Mouse (Mus musculus) ES-E14 (cell line): ENCODE results near the gene Mapkap1. TPM values are rescaled to one million over a fixed set of nuclear protein-coding genes. Genes with fewer than 3 reads are reported as not detected.

Source experiments
- DNase-seq: peaks from one replicate; pipeline ENCODE4 v3.0.0-alpha.2; 2013; ENCODE audit warnings: low read depth, low spot score
- H3K27ac ChIP-seq: 2 replicates; pipeline ENCODE4 v1.5.1; 2012; ENCODE audit warnings: low read depth, mild to moderate bottlenecking, low read length, moderate library complexity, mixed read lengths; ENCODE audit not compliant: poor library complexity, insufficient read depth, severe bottlenecking
- H3K36me3 ChIP-seq: 2 replicates; pipeline ENCODE4 v1.6.1; 2012; ENCODE audit warnings: mild to moderate bottlenecking, low read length, moderate library complexity, mixed read lengths; ENCODE audit not compliant: control insufficient read depth, poor library complexity, insufficient read depth, severe bottlenecking
- H3K4me1 ChIP-seq, 2 experiments: fragments of 150-350 bp in 1 of 2; sonication (generic) in 1 of 2; 2 replicates each; pipeline ENCODE4 v1.6.1; 2012; ENCODE audit warnings: low read length in 2 of 2, mild to moderate bottlenecking in 1 of 2, mixed read lengths in 1 of 2; ENCODE audit not compliant: control insufficient read depth in 2 of 2, insufficient read depth in 2 of 2, poor library complexity in 1 of 2
- H3K4me3 ChIP-seq, 2 experiments: fragments of 150-350 bp in 1 of 2; sonication (generic) in 1 of 2; 2 replicates each; pipeline ENCODE4 v1.5.1; 2012; ENCODE audit warnings: low read length in 2 of 2, low read depth in 1 of 2, mild to moderate bottlenecking in 1 of 2, mixed read lengths in 1 of 2; ENCODE audit not compliant: insufficient read depth in 1 of 2, poor library complexity in 1 of 2, severe bottlenecking in 1 of 2
- H3K9ac ChIP-seq: 2 replicates; pipeline ENCODE4 v1.6.1; 2012; ENCODE audit warnings: low read depth, mild to moderate bottlenecking, low read length, mixed read lengths; ENCODE audit not compliant: poor library complexity, insufficient read depth, severe bottlenecking
- H3K9me3 ChIP-seq: fragments of 150-350 bp; sonication (generic); 2 replicates; pipeline ENCODE4 v1.6.1; 2012; ENCODE audit warnings: low read depth, mild to moderate bottlenecking, low read length; ENCODE audit not compliant: control insufficient read depth, insufficient read depth
- CHD2 ChIP-seq: IDR thresholded peaks from 2 replicates; pipeline ENCODE4 v1.6.1; 2014; ENCODE audit warnings: mild to moderate bottlenecking, low read depth, low read length, inconsistent platforms
- HCFC1 ChIP-seq: IDR thresholded peaks from 2 replicates; pipeline ENCODE4 v1.6.1; 2012; ENCODE audit warnings: low read length, inconsistent platforms, borderline replicate concordance; ENCODE audit not compliant: insufficient read depth
- MAFK ChIP-seq: IDR thresholded peaks from 2 replicates; pipeline ENCODE4 v1.6.1; 2014; ENCODE audit warnings: mild to moderate bottlenecking, low read depth, low read length, inconsistent platforms; ENCODE audit not compliant: insufficient read depth
- ZC3H11A ChIP-seq: IDR thresholded peaks from 2 replicates; pipeline ENCODE4 v1.6.1; 2012; ENCODE audit warnings: low read depth, mild to moderate bottlenecking, inconsistent platforms, low read length, borderline replicate concordance
- ZNF384 ChIP-seq: IDR thresholded peaks from 2 replicates; pipeline ENCODE4 v1.6.1; 2012; ENCODE audit warnings: low read depth, low read length, inconsistent platforms
- in situ Hi-C, 2 experiments: fragments of 600-800 bp; cut with MboI; formaldehyde crosslinking; loops; one replicate each; pipeline ENCODE4 v1.15.1; 2025; ENCODE audit warnings: low sequenced_read_pairs in 2 of 2, inconsistent platforms in 1 of 2; ENCODE audit not compliant: unreplicated experiment in 2 of 2
- total RNA-seq: library from RNA; depleted of rRNA; stranded (reverse); fragments of 300-350 nt; gene quantifications from 2 replicates; pipeline ENCODE4 v1.2.3, GENCODE M21; 2012

The Mapkap1 gene
- total RNA-seq, 1 experiment = 47.3 TPM

GRCm38 (mm10) chr2:34370349-34370724 is 36.2 kb upstream of the Mapkap1 start:
- Histone ChIP-seq H3K4me1 (peaks cover 2 to 4% of the 10 kb centered on the region in 2 experiments; a peak in 1 of 4 replicates), H3K36me3 (no peaks in the 10 kb centered on the region), H3K4me3 (peak overlapping the region; percentile 86 to 97), H3K9me3 (no peaks in the 10 kb centered on the region), H3K27ac (no peak overlapping the region), H3K9ac (peak overlapping the region; percentile 89; the same call in 1 of the 2 replicates)
- TF ChIP-seq HCFC1 (no peak), CHD2 (no peak), ZC3H11A (no peak), MAFK (no peak)
- no peak for DNase-seq
- in situ Hi-C loops = no loop called here

GRCm38 (mm10) chr2:34370725-34371440 is 35.7 kb upstream of the Mapkap1 start:
- in situ Hi-C loops = no loop called here

GRCm38 (mm10) chr2:34371441-34372304 is 34.9 kb upstream of the Mapkap1 start:
- TF ChIP-seq MAFK = no peak
- 0 out of 2 replicates have a peak, but pooled peaks have one; percentile 15 for TF ChIP-seq HCFC1
- Histone ChIP-seq H3K9me3 (no peaks in the 10 kb centered on the region), H3K4me3 (peak overlapping the region; percentile 90 to 97), H3K36me3 (no peaks in the 10 kb centered on the region), H3K4me1 (peaks cover 2 to 4% of the 10 kb centered on the region in 2 experiments; a peak in 1 of 4 replicates), H3K27ac (peak overlapping the region; percentile 11; the same call in 1 of the 2 replicates), H3K9ac (peak overlapping the region; percentile 89)
- no peak for DNase-seq
- in situ Hi-C loops = no loop called here

More at GRCm38 (mm10) chr2:34370725-34371440, 35.7 kb upstream of the Mapkap1 start:
- Histone ChIP-seq H3K9ac (peak overlapping the region; percentile 89), H3K4me1 (peaks cover 2 to 4% of the 10 kb centered on the region in 2 experiments; a peak in 1 of 4 replicates), H3K36me3 (no peaks in the 10 kb centered on the region), H3K9me3 (no peaks in the 10 kb centered on the region), H3K27ac (no peak overlapping the region), H3K4me3 (peak overlapping the region; percentile 86 to 97)
- DNase-seq = no peak
- TF ChIP-seq CHD2 = no peak
- TF ChIP-seq MAFK = no peak
- no peak for TF ChIP-seq HCFC1
- TF ChIP-seq ZC3H11A = no peak
- no peak for TF ChIP-seq ZNF384

GRCm38 (mm10) chr2:34372305-34373301 is 34.0 kb upstream of the Mapkap1 start, which contains the start of gene Pbx3:
Gene Pbx3 (minus strand): TSS chr2:34373142.
- DNase-seq = peak; percentile 93
- Histone ChIP-seq H3K36me3 (no peaks in the 10 kb centered on the region), H3K4me1 (peaks cover 2 to 4% of the 10 kb centered on the region in 2 experiments; a peak in 1 of 4 replicates), H3K9ac (peak within 1 kb of the TSS; percentile 89), H3K9me3 (no peaks in the 10 kb centered on the region), H3K4me3 (peak within 1 kb of the TSS; percentile 90 to 97), H3K27ac (peak within 1 kb of the TSS; percentile 11; the same call in 1 of the 2 replicates)
- in situ Hi-C loops = no loop called here
- 0 out of 2 replicates have a peak, but pooled peaks have one; percentile 11 for TF ChIP-seq ZC3H11A
- peak; percentile 31; the same call in 1 of the 2 replicates for TF ChIP-seq HCFC1
- 0 out of 2 replicates have a peak, but pooled peaks have one; percentile 16 for TF ChIP-seq CHD2
- TF ChIP-seq MAFK = no peak
- TF ChIP-seq ZNF384 = no peak
